Mouse (Mus musculus) stomach, embryonic 15.5 days (tissue): Measurements from ENCODE around the gene Zfp536. TPM values are rescaled to one million over a fixed set of nuclear protein-coding genes. Genes with fewer than 3 reads are reported as not detected.
A peak's percentile ranks its signal among the peaks of the same experiment; 100 is the strongest.

Experiments used
- ATAC-seq: fragments of 200-750 bp; cut with Nextera tagmentation; 2 replicates; pipeline ENCODE4 v1.8.0; 2017; ENCODE audit warnings: low read depth, moderate number of reproducible peaks, moderate TSS enrichment; ENCODE audit not compliant: insufficient read depth, low FRiP score
- H3K27ac ChIP-seq: fragments of 300-500 bp; sonication (generic); 2 replicates; pipeline ENCODE4 v1.5.1; 2015; ENCODE audit warnings: mild to moderate bottlenecking, inconsistent platforms
- H3K27me3 ChIP-seq: fragments of 300-500 bp; sonication (generic); replicated peaks from 2 replicates; pipeline ENCODE4 v1.6.1; 2015; ENCODE audit warnings: inconsistent platforms
- H3K36me3 ChIP-seq: fragments of 300-500 bp; sonication (generic); 2 replicates; pipeline ENCODE4 v1.6.1; 2015; ENCODE audit warnings: inconsistent platforms
- H3K4me1 ChIP-seq: fragments of 300-500 bp; sonication (generic); 2 replicates; pipeline ENCODE4 v1.6.1; 2015; ENCODE audit warnings: inconsistent platforms
- H3K4me2 ChIP-seq: fragments of 300-500 bp; sonication (generic); 2 replicates; pipeline ENCODE4 v1.6.1; 2015; ENCODE audit warnings: mild to moderate bottlenecking, inconsistent platforms
- H3K4me3 ChIP-seq: fragments of 300-500 bp; sonication (generic); replicated peaks from 2 replicates; pipeline ENCODE4 v1.5.1; 2015; ENCODE audit warnings: inconsistent platforms
- H3K9ac ChIP-seq: fragments of 300-500 bp; sonication (generic); 2 replicates; pipeline ENCODE4 v1.6.1; 2015; ENCODE audit warnings: inconsistent platforms
- H3K9me3 ChIP-seq: fragments of 300-500 bp; sonication (generic); 2 replicates; pipeline ENCODE4 v1.6.1; 2016; ENCODE audit warnings: inconsistent platforms
- WGBS: fragments of 180-500 bp; shearing (Covaris S2); methylation state at CpG from one replicate; pipeline ENCODE4 v1.1.7; 2015; 5-methylcytosine and 5-hydroxymethylcytosine counted together
- polyA plus RNA-seq: library from polyadenylated mRNA; unstranded; fragments of >200 nt; fragmentation: Nextera tagmentation; extraction: Ambion mirVana; gene quantifications from 2 replicates; pipeline ENCODE4 v1.2.1, GENCODE M21; 2015

Zfp536 gene
- polyA plus RNA-seq, 1 experiment from 2014 or later: 14.0 TPM

DNA sequence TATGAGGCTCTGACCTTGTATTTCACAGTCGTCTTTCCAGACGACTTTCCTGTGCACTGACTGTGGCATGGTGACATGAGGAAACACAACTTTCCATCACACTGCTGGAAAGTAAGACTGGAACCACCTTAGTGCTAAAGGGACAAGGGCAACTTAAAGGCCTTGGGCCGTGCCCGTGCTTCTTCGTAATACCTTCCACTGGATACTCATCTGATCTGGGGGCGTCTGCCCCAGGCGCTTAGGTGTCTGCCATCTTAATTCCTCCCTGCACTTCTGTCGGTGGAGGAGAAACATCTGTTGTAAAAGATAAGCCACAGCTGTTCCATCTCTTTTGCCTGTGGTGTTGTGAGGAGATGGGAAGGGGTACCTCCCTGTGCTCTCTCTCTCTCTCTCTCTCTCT is 299.2 kb downstream of the Zfp536 start:
- ATAC-seq: no peak
- no peaks in the 10 kb centered on the region for H3K9me3 ChIP-seq
- no peaks in the 10 kb centered on the region for H3K36me3 ChIP-seq
- H3K27ac ChIP-seq: no peak overlapping the region
- no peak overlapping the region for H3K4me3 ChIP-seq
- no peak overlapping the region for H3K4me2 ChIP-seq
- H3K4me1 ChIP-seq: no peaks in the 10 kb centered on the region
- H3K27me3 ChIP-seq: no peaks in the 10 kb centered on the region
- H3K9ac ChIP-seq: no peak overlapping the region
- WGBS: 39% methylated on average over 8 of the region's 8 CpGs

DNA sequence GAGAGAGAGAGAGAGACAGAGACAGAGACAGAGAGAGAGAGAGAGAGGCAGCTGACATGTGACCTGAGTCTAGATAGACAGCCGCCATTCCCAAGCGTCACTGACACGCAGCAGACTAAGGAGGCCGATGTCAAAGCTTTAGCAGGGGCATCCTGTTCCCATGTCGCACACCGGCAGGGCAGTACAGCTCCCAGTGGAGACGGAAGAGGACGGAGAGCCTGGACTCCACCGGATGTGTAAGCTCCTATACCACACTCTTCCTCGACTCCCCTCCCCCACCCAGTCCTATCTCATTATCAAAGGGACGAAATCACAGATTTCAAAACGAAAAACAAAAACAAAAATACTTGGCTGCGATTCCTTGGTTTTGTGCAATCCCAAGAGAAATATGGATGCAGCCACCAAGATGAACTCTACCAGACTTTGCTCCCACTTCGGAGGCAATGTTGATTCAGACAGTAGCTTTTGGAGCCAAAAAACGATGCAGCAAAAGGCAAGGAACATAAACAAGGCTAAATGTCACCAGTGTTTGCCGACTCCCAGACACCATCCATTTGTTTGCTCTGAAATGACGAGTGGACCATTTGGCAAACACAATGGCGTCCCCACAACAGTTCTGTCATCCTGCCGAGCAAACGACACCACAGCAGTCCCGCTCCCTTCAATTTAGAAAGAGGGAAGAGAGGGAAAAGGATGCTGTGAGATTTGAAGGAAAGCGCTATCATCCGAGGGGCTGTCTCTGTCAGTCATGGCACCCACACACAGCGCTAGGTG is 299.9 kb downstream of the Zfp536 start:
- WGBS: 57% methylated on average over 24 of the region's 24 CpGs
- Histone ChIP-seq H3K36me3 (no peaks in the 10 kb centered on the region), H3K27me3 (no peaks in the 10 kb centered on the region), H3K4me1 (no peaks in the 10 kb centered on the region), H3K4me2 (no peak overlapping the region), H3K9me3 (no peaks in the 10 kb centered on the region), H3K9ac (no peak overlapping the region), H3K27ac (no peak overlapping the region), H3K4me3 (no peak overlapping the region)
- no peak for ATAC-seq

DNA sequence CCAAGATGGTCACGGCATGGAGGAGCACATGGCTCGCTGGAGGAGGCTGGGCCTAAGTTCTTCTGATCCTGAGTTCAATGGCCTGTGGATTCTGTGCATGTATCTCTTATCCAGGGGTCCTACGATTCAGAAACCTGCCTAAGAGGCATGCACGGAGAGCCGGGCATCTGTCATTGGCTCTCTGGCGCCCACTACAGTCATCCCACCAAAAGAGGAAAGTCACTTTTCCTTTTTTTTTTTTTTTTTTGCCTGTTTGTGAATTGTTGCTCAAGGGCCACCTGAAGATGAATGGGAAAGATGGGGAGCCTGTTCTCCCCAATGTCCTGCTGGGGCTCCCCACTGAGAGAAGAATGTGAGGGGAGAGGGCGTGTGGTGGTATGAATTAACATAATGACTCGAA is 301.7 kb downstream of the Zfp536 start:
- no peak for ATAC-seq
- 60% methylated on average over 8 of the region's 8 CpGs for WGBS
- Histone ChIP-seq H3K27ac (no peak overlapping the region), H3K4me2 (no peak overlapping the region), H3K27me3 (no peaks in the 10 kb centered on the region), H3K36me3 (no peaks in the 10 kb centered on the region), H3K9me3 (no peaks in the 10 kb centered on the region), H3K4me3 (no peak overlapping the region), H3K9ac (no peak overlapping the region), H3K4me1 (no peaks in the 10 kb centered on the region)

DNA sequence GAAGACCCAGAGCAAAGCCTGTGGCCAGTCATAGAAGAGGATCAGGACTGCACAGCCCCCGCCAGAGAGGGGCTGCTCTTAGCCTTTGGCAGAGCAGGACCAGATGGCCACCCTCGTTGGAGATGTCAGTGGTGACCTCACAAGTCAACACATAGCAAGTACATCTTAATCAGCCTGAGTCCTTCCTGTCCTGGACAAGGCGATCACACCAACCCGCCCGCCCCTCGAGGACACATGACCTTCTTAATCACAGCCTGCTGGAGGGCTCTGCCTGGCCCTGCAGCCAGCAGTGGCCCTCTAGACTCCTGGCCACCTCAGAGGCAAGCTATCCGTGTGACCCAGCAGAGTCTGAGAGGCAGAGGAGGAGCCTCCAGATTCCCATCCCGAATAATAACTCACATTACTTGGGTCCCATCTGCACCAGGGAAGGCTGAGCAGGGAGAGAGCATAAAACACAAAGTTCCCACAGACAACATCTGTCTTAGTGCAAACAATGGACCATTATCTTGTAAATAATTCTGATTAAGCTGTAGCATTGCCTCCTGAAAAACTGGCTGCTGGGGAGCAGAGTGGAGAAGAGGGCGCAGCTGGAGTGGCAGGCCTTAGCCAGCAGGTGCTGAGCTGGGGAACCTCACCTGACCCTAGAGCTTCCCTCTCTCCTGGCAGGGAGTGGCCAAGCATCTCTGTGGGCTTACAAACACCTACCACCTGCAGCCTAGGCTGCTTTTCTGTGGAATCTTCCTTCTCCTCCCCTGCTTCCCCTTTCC is 306.8 kb downstream of the Zfp536 start:
- no peak overlapping the region for H3K4me2 ChIP-seq
- 42% methylated on average over 9 of the region's 9 CpGs for WGBS
- H3K27me3 ChIP-seq: no peaks in the 10 kb centered on the region
- no peaks in the 10 kb centered on the region for H3K4me1 ChIP-seq
- H3K36me3 ChIP-seq: no peaks in the 10 kb centered on the region
- ATAC-seq: peak; percentile 35; the same call in 1 of the 2 replicates
- H3K27ac ChIP-seq: no peak overlapping the region
- no peak overlapping the region for H3K4me3 ChIP-seq
- H3K9me3 ChIP-seq: no peaks in the 10 kb centered on the region
- H3K9ac ChIP-seq: no peak overlapping the region

DNA sequence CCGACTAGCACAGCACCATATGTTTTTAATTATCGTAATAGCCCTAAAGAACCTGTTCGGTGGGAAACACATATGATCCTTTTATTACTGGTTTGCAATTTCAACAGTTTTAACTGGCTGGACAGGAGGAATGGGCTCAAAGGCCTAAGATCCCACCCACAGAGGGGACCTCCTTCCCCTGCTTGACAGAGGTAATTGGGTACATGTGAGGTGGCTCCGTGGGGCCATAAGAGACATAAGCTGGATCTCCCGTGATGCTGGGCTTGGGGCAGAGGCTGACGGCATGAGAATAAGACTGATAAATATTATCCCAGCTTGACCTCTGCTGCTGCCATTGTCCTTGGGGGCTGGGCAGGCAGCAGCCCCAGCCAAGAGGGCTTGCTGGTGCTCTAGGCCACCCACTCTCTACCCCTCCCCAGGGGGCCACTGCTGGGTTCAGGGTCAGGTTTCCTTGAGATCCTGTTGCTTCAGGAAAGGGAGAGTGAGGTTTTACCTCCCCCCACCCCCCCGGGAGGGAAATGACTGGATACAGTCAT is 309.2 kb downstream of the Zfp536 start:
- Histone ChIP-seq H3K4me1 (no peaks in the 10 kb centered on the region), H3K4me2 (no peak overlapping the region), H3K9ac (no peak overlapping the region), H3K27ac (no peak overlapping the region), H3K4me3 (no peak overlapping the region), H3K27me3 (no peaks in the 10 kb centered on the region), H3K9me3 (no peaks in the 10 kb centered on the region), H3K36me3 (no peaks in the 10 kb centered on the region)
- no peak for ATAC-seq
- WGBS: 49% methylated on average over 7 of the region's 7 CpGs

DNA sequence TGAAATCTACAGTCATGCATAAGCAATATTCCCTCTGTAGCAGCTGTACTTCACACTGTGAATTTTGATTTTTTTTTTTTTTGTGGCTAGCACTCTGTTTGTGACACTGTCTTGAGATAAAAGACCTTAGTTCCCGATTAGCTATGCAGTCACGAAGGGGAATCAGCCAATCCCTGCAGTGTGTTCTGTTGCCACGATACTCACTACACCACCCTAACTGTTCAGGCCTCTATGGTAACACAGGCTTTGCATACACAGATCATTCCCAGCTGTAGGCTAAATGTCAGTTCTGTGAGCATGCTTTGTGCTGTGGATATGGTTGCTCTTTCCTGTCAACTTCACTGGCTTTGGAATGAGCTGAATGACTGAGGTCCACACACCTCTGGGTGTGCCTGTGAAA is 325.9 kb downstream of the Zfp536 start:
- no peaks in the 10 kb centered on the region for H3K9me3 ChIP-seq
- no peak overlapping the region for H3K27ac ChIP-seq

DNA sequence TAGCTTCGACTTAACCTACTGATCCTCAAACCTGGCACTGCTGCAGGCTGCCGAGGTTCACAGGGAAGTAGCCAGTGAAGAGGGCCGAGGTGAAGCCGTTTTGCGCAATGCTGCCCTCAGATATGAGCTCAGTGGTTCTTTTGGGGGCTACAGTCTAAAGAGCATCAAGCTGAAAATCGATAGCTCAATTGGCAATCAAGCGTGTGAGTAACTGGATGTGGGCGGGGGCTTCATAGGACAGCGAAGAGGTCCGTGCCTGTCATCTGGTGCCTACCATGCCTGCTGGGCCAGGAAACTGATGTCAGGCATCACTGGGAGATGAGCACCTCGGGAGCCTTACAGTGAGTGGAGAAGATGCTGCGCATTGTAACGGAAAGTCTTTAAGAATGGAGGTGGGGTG is 333.5 kb downstream of the Zfp536 start:
- Histone ChIP-seq H3K9me3 (no peaks in the 10 kb centered on the region), H3K27ac (no peak overlapping the region), H3K4me1 (no peaks in the 10 kb centered on the region), H3K9ac (no peak overlapping the region), H3K4me2 (no peak overlapping the region), H3K27me3 (no peaks in the 10 kb centered on the region), H3K4me3 (no peak overlapping the region), H3K36me3 (no peaks in the 10 kb centered on the region)
- ATAC-seq: no peak
- 85% methylated on average over 13 of the region's 13 CpGs for WGBS

More for the DNA sequence above, 325.9 kb downstream of the Zfp536 start:
- H3K4me1 ChIP-seq: no peaks in the 10 kb centered on the region
- 75% methylated on average over 3 of the region's 3 CpGs for WGBS
- ATAC-seq: no peak
- no peaks in the 10 kb centered on the region for H3K27me3 ChIP-seq
- H3K4me3 ChIP-seq: no peak overlapping the region
- no peak overlapping the region for H3K9ac ChIP-seq
- no peak overlapping the region for H3K4me2 ChIP-seq
- H3K36me3 ChIP-seq: no peaks in the 10 kb centered on the region

DNA sequence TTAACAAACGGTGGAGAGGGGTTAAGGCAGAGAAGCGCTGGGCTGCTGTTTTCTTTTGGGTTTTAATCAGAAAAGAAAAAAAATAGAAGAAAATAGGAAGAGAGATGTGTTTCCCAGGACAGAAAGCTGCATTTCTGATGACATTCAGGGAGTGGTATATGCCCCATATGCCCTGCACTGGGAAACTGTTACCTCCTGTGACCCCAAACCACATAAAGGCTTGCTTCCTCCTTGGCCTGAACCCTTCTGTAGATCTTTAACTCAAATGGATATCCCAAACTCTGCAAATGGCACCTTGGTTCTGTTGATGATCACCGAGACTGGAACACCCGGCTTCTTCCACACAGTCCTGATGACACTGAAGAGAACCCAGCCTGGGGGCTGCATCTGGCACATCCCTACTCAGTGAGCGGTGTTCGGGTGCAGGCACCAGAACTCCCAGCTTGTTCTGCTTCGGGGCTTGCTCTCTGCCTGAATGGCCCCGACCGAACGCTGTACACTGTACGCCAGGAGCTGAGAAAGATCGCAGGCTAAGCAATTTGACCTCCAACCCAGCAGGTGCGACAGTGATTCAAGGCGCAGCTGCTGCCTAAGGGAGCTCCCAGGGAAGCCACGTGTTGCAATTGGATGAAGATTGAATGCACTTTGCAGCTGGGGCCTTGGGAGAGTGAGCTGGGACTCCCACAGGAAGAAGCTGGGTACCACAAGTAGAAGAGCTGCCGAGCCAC is 334.2 kb downstream of the Zfp536 start:
- Histone ChIP-seq H3K4me1 (no peaks in the 10 kb centered on the region), H3K9me3 (no peaks in the 10 kb centered on the region), H3K4me3 (no peak overlapping the region), H3K36me3 (no peaks in the 10 kb centered on the region), H3K27me3 (no peaks in the 10 kb centered on the region), H3K27ac (no peak overlapping the region), H3K4me2 (no peak overlapping the region), H3K9ac (no peak overlapping the region)
- WGBS: 55% methylated on average over 16 of the region's 16 CpGs
- no peak for ATAC-seq

DNA sequence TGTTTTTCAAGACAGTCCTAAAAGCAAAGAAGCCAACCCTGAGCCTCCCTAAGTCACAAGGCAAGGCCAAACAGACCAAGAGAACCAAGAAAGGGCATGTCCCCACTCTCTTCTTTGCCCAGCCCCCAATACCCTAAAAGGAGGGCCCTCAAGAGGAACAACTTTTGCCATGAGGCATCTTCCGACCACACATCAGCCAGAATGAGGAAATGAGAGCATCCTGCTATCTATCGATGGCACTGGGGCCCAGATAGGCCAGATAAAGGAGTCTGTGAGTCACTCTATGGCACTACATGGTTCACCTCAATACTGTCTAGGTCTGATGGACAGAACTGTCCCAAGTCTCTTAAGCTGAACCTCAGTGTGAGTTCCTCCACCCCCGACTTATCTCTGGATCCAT is 335.6 kb downstream of the Zfp536 start:
- no peaks in the 10 kb centered on the region for H3K9me3 ChIP-seq
- no peak overlapping the region for H3K4me2 ChIP-seq
- no peak overlapping the region for H3K9ac ChIP-seq
- H3K4me1 ChIP-seq: no peaks in the 10 kb centered on the region
- 75% methylated on average over 3 of the region's 3 CpGs for WGBS
- H3K27ac ChIP-seq: no peak overlapping the region
- no peaks in the 10 kb centered on the region for H3K36me3 ChIP-seq
- ATAC-seq: no peak
- no peaks in the 10 kb centered on the region for H3K27me3 ChIP-seq
- no peak overlapping the region for H3K4me3 ChIP-seq

DNA sequence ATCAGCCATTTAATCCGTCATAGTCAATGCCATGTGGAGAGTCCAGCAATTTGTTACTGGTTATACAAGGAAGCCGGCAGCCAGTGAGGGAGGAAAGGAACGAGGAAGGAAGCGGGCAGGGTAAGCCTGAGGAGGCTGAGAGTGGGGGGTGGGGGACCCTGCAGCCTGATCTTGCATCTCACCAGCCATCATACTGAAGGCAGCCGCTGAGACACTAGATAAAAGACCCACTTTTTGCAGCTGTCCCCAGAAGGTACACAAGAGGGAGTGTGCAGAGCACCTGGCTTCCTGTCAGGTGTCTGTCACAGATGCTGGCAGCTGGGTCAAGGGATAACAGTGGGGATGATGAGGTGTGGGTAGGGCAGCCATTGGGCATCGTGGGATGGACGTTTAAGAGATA is 340.3 kb downstream of the Zfp536 start:
- no peaks in the 10 kb centered on the region for H3K36me3 ChIP-seq
- no peaks in the 10 kb centered on the region for H3K4me1 ChIP-seq
- H3K27ac ChIP-seq: no peak overlapping the region
- no peak for ATAC-seq
- no peaks in the 10 kb centered on the region for H3K9me3 ChIP-seq
- H3K4me2 ChIP-seq: no peak overlapping the region
- WGBS: 42% methylated on average over 7 of the region's 7 CpGs
- H3K27me3 ChIP-seq: no peaks in the 10 kb centered on the region
- H3K4me3 ChIP-seq: no peak overlapping the region
- H3K9ac ChIP-seq: no peak overlapping the region

DNA sequence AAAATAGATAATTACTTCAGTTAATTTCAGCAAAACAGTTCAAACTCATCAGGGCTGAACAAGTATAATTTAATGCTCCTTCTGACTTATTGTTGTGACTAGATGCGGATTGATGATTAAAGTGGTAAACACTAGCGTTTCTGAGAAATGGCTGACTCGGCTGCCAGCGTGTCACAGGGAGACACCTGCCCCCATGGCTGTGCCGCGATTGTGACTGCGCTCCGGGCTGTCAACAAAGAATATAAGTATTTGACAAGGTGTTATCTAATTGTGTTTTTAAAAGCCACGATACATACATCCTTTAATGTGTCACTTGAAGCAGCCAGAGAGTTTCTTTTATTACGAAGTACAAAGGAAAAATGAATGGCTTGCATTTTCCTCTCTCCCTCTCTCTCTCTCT is 342.0 kb downstream of the Zfp536 start:
- no peak for ATAC-seq

DNA sequence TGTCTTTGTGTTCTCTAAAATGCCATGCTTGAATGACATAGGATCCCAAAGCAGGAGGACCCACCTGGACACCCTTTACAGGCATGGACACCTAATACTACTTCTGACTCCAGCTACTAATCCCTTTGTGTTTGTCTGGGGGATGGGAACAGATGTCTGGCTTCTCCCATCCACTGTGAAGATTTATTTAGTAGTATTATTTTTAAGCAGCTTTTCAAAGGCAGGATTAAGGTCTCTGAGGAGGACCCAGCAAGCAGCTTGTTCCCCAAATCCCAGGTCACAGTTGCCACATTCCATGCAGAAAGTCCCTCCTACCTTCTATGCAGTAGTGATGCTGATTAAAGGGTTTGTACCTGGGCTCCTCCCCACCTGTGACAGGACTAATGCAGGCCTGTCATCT is 347.4 kb downstream of the Zfp536 start:
- Histone ChIP-seq H3K9me3 (no peaks in the 10 kb centered on the region), H3K36me3 (no peaks in the 10 kb centered on the region), H3K4me2 (no peak overlapping the region), H3K4me3 (no peak overlapping the region), H3K4me1 (no peaks in the 10 kb centered on the region), H3K27me3 (no peaks in the 10 kb centered on the region), H3K27ac (no peak overlapping the region), H3K9ac (no peak overlapping the region)
- ATAC-seq: no peak

More for the DNA sequence above, 342.0 kb downstream of the Zfp536 start:
- no peaks in the 10 kb centered on the region for H3K9me3 ChIP-seq
- H3K9ac ChIP-seq: no peak overlapping the region
- no peaks in the 10 kb centered on the region for H3K27me3 ChIP-seq
- no peak overlapping the region for H3K4me2 ChIP-seq
- no peak overlapping the region for H3K4me3 ChIP-seq
- 63% methylated on average over 10 of the region's 10 CpGs for WGBS
- H3K4me1 ChIP-seq: no peaks in the 10 kb centered on the region
- no peaks in the 10 kb centered on the region for H3K36me3 ChIP-seq
- H3K27ac ChIP-seq: no peak overlapping the region
